Mouse (Mus musculus): ENCODE measurements around the gene Lce1l.
"Not testable (repeated sequence)": the region's sequence is repeated elsewhere in the genome, so short reads cannot be mapped to it uniquely, and the experiment has no call there.

The Lce1l gene

DNA sequence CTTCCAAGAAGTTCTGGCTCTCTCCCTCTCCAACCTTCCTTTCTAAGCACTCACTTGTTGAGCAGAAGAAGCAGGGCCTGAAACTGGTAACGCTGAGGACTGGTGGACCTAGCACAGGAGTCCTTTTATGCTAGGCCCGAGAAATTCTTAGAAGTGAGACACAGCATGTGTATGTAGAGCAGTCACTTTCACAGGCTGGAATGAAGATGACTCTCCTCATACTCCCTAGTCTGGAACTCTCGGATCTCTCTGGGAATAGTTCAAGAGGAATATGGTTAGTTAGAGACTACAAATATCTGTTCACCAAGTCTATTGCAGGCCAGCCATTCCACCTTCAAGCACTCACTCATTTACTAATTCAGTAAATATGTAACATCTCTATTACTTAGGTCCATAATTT is at the start of gene Lce1l:
Lce1l (minus strand) TSS at position 101 of the 400 bp plus-strand sequence.
- DNase-seq (ENCODE audit: extremely low spot score): no peak

- no peak for DNase-seq (ENCODE audit: extremely low spot score)
Observed at GRCm38 (mm10) chr3:92894489-92894888, 43.4 kb upstream of the Lce1l start.

DNA sequence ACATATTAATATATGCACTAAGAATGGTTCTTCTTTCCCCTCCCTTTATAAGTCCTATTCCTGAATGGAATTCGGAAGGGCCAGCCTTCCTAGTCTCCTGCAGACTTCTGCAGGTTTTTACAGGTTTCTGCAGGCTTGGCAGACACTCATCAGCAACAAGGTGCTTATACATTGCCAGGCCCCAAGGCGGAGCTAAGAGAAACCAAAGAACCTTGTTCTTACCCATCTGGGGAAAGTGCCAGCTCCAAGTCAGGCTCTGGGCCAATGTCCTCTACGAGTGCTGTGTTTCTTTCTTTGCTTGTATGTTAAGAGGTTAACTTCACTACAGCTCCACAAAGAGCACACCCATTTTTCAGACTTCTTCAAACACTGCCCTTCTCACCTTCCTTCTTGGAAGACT is 43.0 kb upstream of the Lce1l start:
- no peak for DNase-seq (ENCODE audit: extremely low spot score)

GRCm38 (mm10) chr3:92874180-92874579 is 23.1 kb upstream of the Lce1l start:
- DNase-seq (ENCODE audit: extremely low spot score): no peak

GRCm38 (mm10) chr3:92870116-92870515 is 19.0 kb upstream of the Lce1l start, which contains the start of gene 2310050C09Rik:
Gene 2310050C09Rik, minus strand, starts transcription at chr3:92870216.
- DNase-seq (ENCODE audit: extremely low spot score): no peak

- no peak for DNase-seq (ENCODE audit: extremely low spot score)
Observed at GRCm38 (mm10) chr3:92827108-92827507, 24.0 kb downstream of the Lce1l start, which contains the start of gene Kprp. Gene Kprp, minus strand, starts transcription at chr3:92827247.

GRCm38 (mm10) chr3:92825808-92826207 is 25.3 kb downstream of the Lce1l start:
- DNase-seq (ENCODE audit: extremely low spot score): no peak

GRCm38 (mm10) chr3:92816036-92816435 is 35.0 kb downstream of the Lce1l start:
- not testable (repeated sequence) for DNase-seq (ENCODE audit: extremely low spot score)

- DNase-seq (ENCODE audit: extremely low spot score): no peak
Observed at GRCm38 (mm10) chr3:92815581-92815980, 35.5 kb downstream of the Lce1l start.

- DNase-seq (ENCODE audit: extremely low spot score): no peak
Observed at GRCm38 (mm10) chr3:92807791-92808190, 43.3 kb downstream of the Lce1l start, which contains the start of gene Lce1k. Gene Lce1k, minus strand, starts transcription at chr3:92807891.
